Mouse (Mus musculus) liver, embryonic 14.5 days (tissue): ENCODE data around the gene Hoga1. TPM values are rescaled to one million over a fixed set of nuclear protein-coding genes. Genes with fewer than 3 reads are reported as not detected.

Source experiments
- ATAC-seq: fragments of 200-750 bp; cut with Nextera tagmentation; 2 replicates; pipeline ENCODE4 v1.8.0; 2017; ENCODE audit warnings: moderate number of reproducible peaks, mild to moderate bottlenecking, moderate library complexity; ENCODE audit not compliant: insufficient read depth
- DNase-seq, 3 experiments: peaks; one replicate each; pipeline ENCODE4 v3.0.0-alpha.2; 2012 to 2013; ENCODE audit warnings: low read depth in 3 of 3, low spot score in 3 of 3
- H3K27ac ChIP-seq: fragments of 300-500 bp; sonication (generic); 2 replicates; pipeline ENCODE4 v1.5.1; 2014; ENCODE audit warnings: moderate library complexity, mild to moderate bottlenecking, control low read depth, inconsistent platforms
- H3K27me3 ChIP-seq: fragments of 300-500 bp; sonication (generic); 2 replicates; pipeline ENCODE4 v1.6.1; 2014; ENCODE audit warnings: mild to moderate bottlenecking, low read length, moderate library complexity; ENCODE audit not compliant: control insufficient read depth, insufficient read depth
- H3K36me3 ChIP-seq: fragments of 300-500 bp; sonication (generic); replicated peaks from 2 replicates; pipeline ENCODE4 v1.6.1; 2014; ENCODE audit warnings: low read depth; ENCODE audit not compliant: control insufficient read depth, insufficient read depth
- H3K4me1 ChIP-seq, 2 experiments: fragments of 200-500 bp in 1 of 2; fragments of 300-500 bp in 1 of 2; sonication (generic) in 1 of 2; replicated peaks; 2 replicates each; pipeline ENCODE4 v1.6.1; 2012 to 2014; ENCODE audit warnings: antibody characterized with exemption in 1 of 2, inconsistent platforms in 1 of 2, low read length in 1 of 2; ENCODE audit not compliant: control insufficient read depth in 2 of 2, insufficient read depth in 2 of 2
- H3K4me2 ChIP-seq: fragments of 300-500 bp; sonication (generic); 2 replicates; pipeline ENCODE4 v1.6.1; 2014; ENCODE audit warnings: low read depth, mild to moderate bottlenecking, control low read depth, moderate library complexity
- H3K4me3 ChIP-seq, 2 experiments: fragments of 200-500 bp in 1 of 2; fragments of 300-500 bp in 1 of 2; sonication (generic) in 1 of 2; 2 replicates each; pipeline ENCODE4 v1.5.1; 2012 to 2014; ENCODE audit warnings: low read depth in 2 of 2, low read length in 2 of 2, mild to moderate bottlenecking in 2 of 2, control low read depth in 1 of 2, inconsistent platforms in 1 of 2, moderate library complexity in 1 of 2; ENCODE audit not compliant: insufficient read depth in 1 of 2
- H3K9ac ChIP-seq: fragments of 300-500 bp; sonication (generic); replicated peaks from 2 replicates; pipeline ENCODE4 v1.6.1; 2014; ENCODE audit warnings: mild to moderate bottlenecking, control low read depth, moderate library complexity
- H3K9me3 ChIP-seq: fragments of 300-500 bp; sonication (generic); 2 replicates; pipeline ENCODE4 v1.6.1; 2016; ENCODE audit warnings: low read length, mixed read lengths; ENCODE audit not compliant: control insufficient read depth
- CTCF ChIP-seq: IDR thresholded peaks from 2 replicates; pipeline ENCODE4 v1.5.1; 2016; ENCODE audit warnings: antibody characterized with exemption, low read depth, control low read depth
- EP300 ChIP-seq: IDR thresholded peaks from 2 replicates; pipeline ENCODE4 v1.6.1; 2016; ENCODE audit warnings: antibody characterized with exemption, low read depth
- WGBS: fragments of 180-500 bp; shearing (Covaris S2); extraction: QIAGEN DNeasy Blood & Tissue Kit; methylation state at CpG from one replicate; pipeline ENCODE4 v1.1.7; 2014; ENCODE audit not compliant: insufficient replicate concordance; 5-methylcytosine and 5-hydroxymethylcytosine counted together
- polyA plus RNA-seq, 2 experiments: library from polyadenylated mRNA; depleted of rRNA in 1 of 2; stranded (reverse) in 1 of 2; unstranded in 1 of 2; fragments of >200 nt; fragmentation: Nextera tagmentation in 1 of 2; extraction: Ambion mirVana in 1 of 2; gene quantifications; 2 replicates each; pipeline versions ENCODE4 v1.2.1 to v1.2.3; 2012 to 2014

The Hoga1 gene
- polyA plus RNA-seq, 2 experiments, result 25.8 to 30.4 TPM

- Histone ChIP-seq H3K4me2 (no peak overlapping the region), H3K4me1 (no peaks in the 10 kb centered on the region), H3K9me3 (no peaks in the 10 kb centered on the region), H3K4me3 (no peak overlapping the region), H3K27ac (no peak overlapping the region), H3K9ac (no peak overlapping the region), H3K36me3 (no peaks in the 10 kb centered on the region), H3K27me3 (no peaks in the 10 kb centered on the region)
- WGBS, result 74% methylated on average over 12 of the region's 12 CpGs
- ATAC-seq, result no peak
- no peak for DNase-seq
- TF ChIP-seq EP300 (no peak), CTCF (no peak)
Observed at GRCm38 (mm10) chr19:42038310-42038709, 7.1 kb upstream of the Hoga1 start.

- no peaks in the 10 kb centered on the region for H3K36me3 ChIP-seq
- H3K27me3 ChIP-seq, result no peaks in the 10 kb centered on the region
- no peak overlapping the region for H3K27ac ChIP-seq
- H3K9me3 ChIP-seq, result no peaks in the 10 kb centered on the region
- H3K4me2 ChIP-seq, result no peak overlapping the region
- TF ChIP-seq EP300 (no peak), CTCF (no peak)
- WGBS, result 77% methylated on average over 6 of the region's 6 CpGs
- ATAC-seq (no peak), DNase-seq (no peak)
- no peak overlapping the region for H3K4me3 ChIP-seq
- no peaks in the 10 kb centered on the region; a peak in 1 of 4 replicates for H3K4me1 ChIP-seq
- no peak overlapping the region for H3K9ac ChIP-seq
Observed at GRCm38 (mm10) chr19:42043988-42044387, 1.4 kb upstream of the Hoga1 start.

- H3K9ac ChIP-seq, result no peak overlapping the region
Observed at GRCm38 (mm10) chr19:42050251-42050650, 4.8 kb downstream of the Hoga1 start.

GRCm38 (mm10) chr19:42051351-42051750, 5.9 kb downstream of the Hoga1 start:
- ATAC-seq (no peak), DNase-seq (no peak)
- no peaks in the 10 kb centered on the region for H3K27me3 ChIP-seq
- H3K4me1 ChIP-seq, result peaks cover 0 to 2% of the 10 kb centered on the region in 2 experiments; a peak in 1 of 4 replicates
- no peak overlapping the region for H3K9ac ChIP-seq
- H3K36me3 ChIP-seq, result no peaks in the 10 kb centered on the region
- no peaks in the 10 kb centered on the region for H3K9me3 ChIP-seq
- no peak for TF ChIP-seq EP300
- no peak for TF ChIP-seq CTCF
- H3K4me3 ChIP-seq, result no peak overlapping the region
- no peak overlapping the region for H3K27ac ChIP-seq
- WGBS, result 67% methylated on average over 3 of the region's 3 CpGs
- no peak overlapping the region for H3K4me2 ChIP-seq

More at GRCm38 (mm10) chr19:42050251-42050650, 4.8 kb downstream of the Hoga1 start:
- no peak for TF ChIP-seq CTCF
- no peak for TF ChIP-seq EP300
- no peak overlapping the region for H3K4me3 ChIP-seq
- 47% methylated on average over 1 of the region's 1 CpGs for WGBS
- no peak overlapping the region for H3K27ac ChIP-seq
- H3K36me3 ChIP-seq, result no peaks in the 10 kb centered on the region
- no peak for ATAC-seq
- no peak for DNase-seq
- H3K9me3 ChIP-seq, result no peaks in the 10 kb centered on the region
- H3K27me3 ChIP-seq, result no peaks in the 10 kb centered on the region
- H3K4me2 ChIP-seq, result no peak overlapping the region; the same call in 1 of the 2 replicates
- peaks cover 0 to 2% of the 10 kb centered on the region in 2 experiments; a peak in 1 of 4 replicates for H3K4me1 ChIP-seq

- DNase-seq, result no peak
- TF ChIP-seq EP300, result no peak
- TF ChIP-seq CTCF, result no peak
- Histone ChIP-seq H3K4me1 (peaks cover 0 to 2% of the 10 kb centered on the region in 2 experiments; a peak in 1 of 4 replicates), H3K36me3 (no peaks in the 10 kb centered on the region), H3K4me3 (no peak within 1 kb of the TSS), H3K4me2 (no peak within 1 kb of the TSS), H3K27me3 (no peaks in the 10 kb centered on the region), H3K9ac (no peak within 1 kb of the TSS), H3K27ac (no peak within 1 kb of the TSS), H3K9me3 (no peaks in the 10 kb centered on the region)
- no peak for ATAC-seq
- 68% methylated on average over 4 of the region's 4 CpGs for WGBS
Observed at GRCm38 (mm10) chr19:42051948-42052347, 6.5 kb downstream of the Hoga1 start, which contains the start of gene 4933411K16Rik. TSS of gene 4933411K16Rik (plus strand) at chr19:42052248.
